Comparison of ENCODE assay signal across 16 mouse cellular contexts in genomic region chr14:25979242-25979941, GRCm38 (mm10). TPM values are rescaled to one million over a fixed set of nuclear protein-coding genes. Genes with fewer than 3 reads are reported as not detected.
DNase-seq lines count a peak whose midpoint lies in the region; ATAC-seq and TF ChIP-seq lines count a peak whose summit lies in the region.
"Not testable (repeated sequence)": the region's sequence is repeated elsewhere in the genome, so short reads cannot be mapped to it uniquely, and the experiment has no call there.
"Had no signal": no experiment of that assay in that cellular context is flagged by ENCODE, and none has a peak within 500 bp of the region (broad histone marks: within the 10 kb centered on the region; RNA-seq: fewer than 3 reads in every experiment).

No protein-coding gene starts in this region.

- H3K36me3 ChIP-seq in ES-Bruce4 (ENCODE audit: control insufficient read depth, insufficient read depth, low read length, poor library complexity, severe bottlenecking); embryonic facial prominence, embryonic 11.5 days (replicated peaks; ENCODE audit: control insufficient read depth, insufficient read depth, low read depth, low read length); forebrain, embryonic 16.5 days (ENCODE audit: control insufficient read depth, insufficient read depth); intestine, embryonic 16.5 days (ENCODE audit: control insufficient read depth, insufficient read depth, low read length); limb, embryonic 14.5 days (ENCODE audit: control insufficient read depth, insufficient read depth, low read length); midbrain, embryonic 14.5 days (ENCODE audit: control insufficient read depth, insufficient read depth, low read length): not testable (repeated sequence)

- TF ChIP-seq EP300 in ES-Bruce4 (IDR thresholded peaks at IDR 0.05; ENCODE audit: insufficient read depth, low read depth, low read length), result not testable (repeated sequence)

- H3K9me3 ChIP-seq in ES-Bruce4 (replicated peaks; ENCODE audit: control insufficient read depth, insufficient read depth, low read length, poor library complexity, severe bottlenecking); embryonic facial prominence, embryonic 11.5 days (replicated peaks; ENCODE audit: control insufficient read depth, low read length); forebrain, embryonic 16.5 days (ENCODE audit: control insufficient read depth, low read length); intestine, embryonic 16.5 days (ENCODE audit: control insufficient read depth, low read length); limb, embryonic 14.5 days (ENCODE audit: control insufficient read depth, low read length); midbrain, embryonic 14.5 days (ENCODE audit: control insufficient read depth, low read length): not testable (repeated sequence)

- ATAC-seq in embryonic facial prominence, embryonic 11.5 days (replicated peaks; ENCODE audit: insufficient number of reproducible peaks, low FRiP score, low TSS enrichment, low read depth), result not testable (repeated sequence)
- peak; percentile 54 for ATAC-seq in forebrain, embryonic 16.5 days
- peak; percentile 31 for ATAC-seq in intestine, embryonic 16.5 days
- peak; percentile 39; the same call in 1 of the 2 replicates for ATAC-seq in limb, embryonic 14.5 days (ENCODE audit: low FRiP score, low read depth)
- ATAC-seq in midbrain, embryonic 14.5 days (ENCODE audit: low FRiP score, low TSS enrichment), result peak; percentile 55; the same call in 1 of the 2 replicates

- H3K4me2 ChIP-seq in embryonic facial prominence, embryonic 11.5 days (ENCODE audit: low read depth, low read length), result peak overlapping the region; percentile 19; the same call in 1 of the 2 replicates
- H3K4me2 ChIP-seq in forebrain, embryonic 16.5 days (ENCODE audit: low read length), result peak overlapping the region; percentile 40
- peak overlapping the region; percentile 32; the same call in 1 of the 2 replicates for H3K4me2 ChIP-seq in intestine, embryonic 16.5 days (ENCODE audit: low read depth, low read length)
- H3K4me2 ChIP-seq in limb, embryonic 14.5 days (replicated peaks; ENCODE audit: low read depth, low read length, severe bottlenecking), result peak overlapping the region; percentile 35; the same call in 1 of the 2 replicates
- peak overlapping the region; percentile 40 for H3K4me2 ChIP-seq in midbrain, embryonic 14.5 days (ENCODE audit: low read length)

- not testable (repeated sequence) for TF ChIP-seq POLR2A in ES-Bruce4 (IDR thresholded peaks at IDR 0.05; ENCODE audit: insufficient read depth, low read length); limb, embryonic 14.5 days (IDR thresholded peaks at IDR 0.05; ENCODE audit: borderline replicate concordance, extremely low read depth, insufficient read depth, insufficient read length)

- intact Hi-C loops in heart, postnatal 10 days (cut with DNase I), result not testable (repeated sequence)

- peak overlapping the region; percentile 37; the same call in 1 of the 2 replicates for H3K4me3 ChIP-seq in ES-Bruce4 (ENCODE audit: low read depth, low read length)
- H3K4me3 ChIP-seq in embryonic facial prominence, embryonic 11.5 days (ENCODE audit: low read depth, low read length); intestine, embryonic 16.5 days (ENCODE audit: low read length); midbrain, embryonic 14.5 days (replicated peaks; ENCODE audit: low read depth, low read length): not testable (repeated sequence)
- peak overlapping the region; percentile 34 for H3K4me3 ChIP-seq in forebrain, embryonic 16.5 days (replicated peaks; ENCODE audit: low read length)
- H3K4me3 ChIP-seq in limb, embryonic 14.5 days (replicated peaks; ENCODE audit: low read length), result 0 out of 2 replicates have a peak overlapping the region, but pooled peaks have one; percentile 8

- H3K4me1 ChIP-seq in ES-Bruce4 (ENCODE audit: control insufficient read depth, insufficient read depth, low read length); embryonic facial prominence, embryonic 11.5 days (ENCODE audit: control insufficient read depth, insufficient read depth, low read length); forebrain, embryonic 16.5 days (replicated peaks; ENCODE audit: control insufficient read depth, insufficient read depth, low read length); intestine, embryonic 16.5 days (ENCODE audit: control insufficient read depth, insufficient read depth, low read length); limb, embryonic 14.5 days (ENCODE audit: control insufficient read depth, insufficient read depth, low read length); midbrain, embryonic 14.5 days (ENCODE audit: control insufficient read depth, insufficient read depth, low read length): not testable (repeated sequence)

- peak; percentile 2 for DNase-seq in embryonic facial prominence, embryonic 11.5 days (ENCODE audit: low spot score)
- DNase-seq in heart, postnatal 10 days, result peak; percentile 2 to 6
- peak; percentile 2 for DNase-seq in limb, embryonic 14.5 days (ENCODE audit: low spot score)
- DNase-seq in midbrain, embryonic 14.5 days, result not testable (repeated sequence)
- peak; percentile 68 for DNase-seq in retina, postnatal 1 day

- under 1% methylated on average over 6 of the region's 13 CpGs for WGBS in embryonic facial prominence, embryonic 11.5 days
- WGBS in forebrain, embryonic 16.5 days, result 0% methylated on average over 6 of the region's 13 CpGs
- WGBS in intestine, embryonic 16.5 days, result 7% methylated on average over 6 of the region's 13 CpGs
- 3% methylated on average over 6 of the region's 13 CpGs for WGBS in limb, embryonic 14.5 days
- WGBS in midbrain, embryonic 14.5 days, result 0% methylated on average over 6 of the region's 13 CpGs

- H3K9ac ChIP-seq in ES-Bruce4 (ENCODE audit: low read depth, poor library complexity, severe bottlenecking); embryonic facial prominence, embryonic 11.5 days (replicated peaks; ENCODE audit: low read length); intestine, embryonic 16.5 days (ENCODE audit: low read depth, low read length); limb, embryonic 14.5 days (ENCODE audit: low read depth, low read length, severe bottlenecking): not testable (repeated sequence)
- 0 out of 2 replicates have a peak overlapping the region, but pooled peaks have one; percentile 35 for H3K9ac ChIP-seq in forebrain, embryonic 16.5 days (replicated peaks; ENCODE audit: low read depth, low read length)
- H3K9ac ChIP-seq in midbrain, embryonic 14.5 days (replicated peaks; ENCODE audit: low read length), result 0 out of 2 replicates have a peak overlapping the region, but pooled peaks have one; percentile 34

- H3K27ac ChIP-seq in ES-Bruce4 (ENCODE audit: insufficient read depth, low read length), result peak overlapping the region; percentile 61
- H3K27ac ChIP-seq in embryonic facial prominence, embryonic 11.5 days (replicated peaks; ENCODE audit: low read depth, low read length), result peak overlapping the region; percentile 65; the same call in 1 of the 2 replicates
- peak overlapping the region; percentile 72 for H3K27ac ChIP-seq in forebrain, embryonic 16.5 days (ENCODE audit: low read length)
- not testable (repeated sequence) for H3K27ac ChIP-seq in intestine, embryonic 16.5 days (ENCODE audit: low read length)
- peak overlapping the region; percentile 76 for H3K27ac ChIP-seq in limb, embryonic 14.5 days (replicated peaks; ENCODE audit: low read depth, low read length)
- H3K27ac ChIP-seq in midbrain, embryonic 14.5 days (replicated peaks; ENCODE audit: low read depth, low read length), result peak overlapping the region; percentile 88

- not testable (repeated sequence) for TF ChIP-seq CTCF in ES-Bruce4 (IDR thresholded peaks at IDR 0.05; ENCODE audit: low read depth, low read length)

- not testable (repeated sequence) for H3K27me3 ChIP-seq in ES-Bruce4 (ENCODE audit: control insufficient read depth, insufficient read depth, low read length, poor library complexity, severe bottlenecking); embryonic facial prominence, embryonic 11.5 days (ENCODE audit: control insufficient read depth, insufficient read depth, low read length); forebrain, embryonic 16.5 days (replicated peaks; ENCODE audit: control insufficient read depth, insufficient read depth, low read length); intestine, embryonic 16.5 days (replicated peaks; ENCODE audit: control insufficient read depth, insufficient read depth, low read length); limb, embryonic 14.5 days (ENCODE audit: control insufficient read depth, insufficient read depth, low read length); midbrain, embryonic 14.5 days (ENCODE audit: control insufficient read depth, insufficient read depth, low read length)

RNA-seq across cellular contexts. Expression of gene Duxbl1, which starts 1.0 kb away (rescaled TPM):
- polyA plus RNA-seq in ES-Bruce4 (2011; ENCODE audit: insufficient read depth, insufficient read length, low read depth, missing spikeins), result 11.3 and 14.7 TPM in 2 replicates
- polyA plus RNA-seq in embryonic facial prominence, embryonic 11.5 days (2014; fragmentation: Nextera tagmentation; extraction: Ambion mirVana), result 2.3 and 3.1 TPM in 2 replicates
- 3.0 and 6.7 TPM in 2 replicates for polyA plus RNA-seq in forebrain, embryonic 16.5 days (2015; fragmentation: Nextera tagmentation; extraction: Ambion mirVana)
- total RNA-seq in heart, postnatal 10 days (2021), result under 1 TPM; 0.17 to 0.62 TPM
- 0.40 and 0.71 TPM in 2 replicates for polyA plus RNA-seq in intestine, embryonic 16.5 days (2015; fragmentation: Nextera tagmentation; extraction: Ambion mirVana)
- polyA plus RNA-seq in limb, embryonic 14.5 days (2012; rRNA removed), result 6.8 and 8.0 TPM in 2 replicates
- polyA plus RNA-seq in limb, embryonic 14.5 days (2014; fragmentation: Nextera tagmentation; extraction: Ambion mirVana), result 0.63 and 1.6 TPM in 2 replicates
- 2.0 and 3.0 TPM in 2 replicates for polyA plus RNA-seq in midbrain, embryonic 14.5 days (2014; fragmentation: Nextera tagmentation; extraction: Ambion mirVana)
- total RNA-seq: gastrocnemius, adult 8-10 months had no signal
- polyA plus RNA-seq: macrophage, myocyte had no signal

RNA-seq across cellular contexts. Expression of gene Cphx1, which starts 41.3 kb away (rescaled TPM):
- 3.1 TPM in 1 of 2 replicates, not detected in the other for polyA plus RNA-seq in ES-Bruce4 (2011; ENCODE audit: insufficient read depth, insufficient read length, low read depth, missing spikeins)
- 0.46 TPM in 1 of 2 replicates, not detected in the other for polyA plus RNA-seq in embryonic facial prominence, embryonic 11.5 days (2014; fragmentation: Nextera tagmentation; extraction: Ambion mirVana)
- polyA plus RNA-seq in forebrain, embryonic 16.5 days (2015; fragmentation: Nextera tagmentation; extraction: Ambion mirVana), result not detected in 2 replicates
- total RNA-seq in heart, postnatal 10 days (2021), result not detected
- 0.33 TPM in 1 of 2 replicates, not detected in the other for polyA plus RNA-seq in intestine, embryonic 16.5 days (2015; fragmentation: Nextera tagmentation; extraction: Ambion mirVana)
- polyA plus RNA-seq in limb, embryonic 14.5 days (2012; rRNA removed), result 0.04 TPM in 1 of 2 replicates, not detected in the other
- polyA plus RNA-seq in limb, embryonic 14.5 days (2014; fragmentation: Nextera tagmentation; extraction: Ambion mirVana), result 0.11 TPM in 1 of 2 replicates, not detected in the other
- polyA plus RNA-seq in midbrain, embryonic 14.5 days (2014; fragmentation: Nextera tagmentation; extraction: Ambion mirVana), result not detected in 2 replicates
- total RNA-seq: adrenal gland, postnatal 10 days; gastrocnemius, adult 8-10 months; heart, adult 8-10 months; layer of hippocampus, adult 18-20 months; left cerebral cortex, adult 8-10 months had no signal
- polyA plus RNA-seq: macrophage; myocyte; spleen, adult 2 months had no signal

RNA-seq across cellular contexts. Expression of gene Tmem254a, which starts 51.9 kb away (rescaled TPM):
- polyA plus RNA-seq in ES-Bruce4 (2011; ENCODE audit: insufficient read depth, insufficient read length, low read depth, missing spikeins), result 9.0 and 12.3 TPM in 2 replicates
- 3.5 and 3.6 TPM in 2 replicates for polyA plus RNA-seq in embryonic facial prominence, embryonic 11.5 days (2014; fragmentation: Nextera tagmentation; extraction: Ambion mirVana)
- 2.9 and 3.9 TPM in 2 replicates for polyA plus RNA-seq in forebrain, embryonic 16.5 days (2015; fragmentation: Nextera tagmentation; extraction: Ambion mirVana)
- total RNA-seq in heart, postnatal 10 days (2021), result 1 to 10 TPM; 2.4 to 3.0 TPM
- 5.2 and 5.9 TPM in 2 replicates for polyA plus RNA-seq in intestine, embryonic 16.5 days (2015; fragmentation: Nextera tagmentation; extraction: Ambion mirVana)
- polyA plus RNA-seq in limb, embryonic 14.5 days (2012; rRNA removed), result 2.5 and 4.0 TPM in 2 replicates
- 3.8 and 7.6 TPM in 2 replicates for polyA plus RNA-seq in limb, embryonic 14.5 days (2014; fragmentation: Nextera tagmentation; extraction: Ambion mirVana)
- 2.9 and 4.7 TPM in 2 replicates for polyA plus RNA-seq in midbrain, embryonic 14.5 days (2014; fragmentation: Nextera tagmentation; extraction: Ambion mirVana)
